Mouse (Mus musculus) myocyte (in vitro differentiated cells): ENCODE data around the gene Oaf. TPM values are rescaled to one million over a fixed set of nuclear protein-coding genes. Genes with fewer than 3 reads are reported as not detected.
A peak's percentile ranks its signal among the peaks of the same experiment; 100 is the strongest.

Source experiments
- H3K27me3 ChIP-seq: one replicate; pipeline ENCODE4 v1.6.1; 2011; ENCODE audit not compliant: control insufficient read depth, insufficient read depth, insufficient read length
- H3K36me3 ChIP-seq: one replicate; pipeline ENCODE4 v1.6.1; 2011; ENCODE audit not compliant: control insufficient read depth, insufficient read depth
- H3K4me2 ChIP-seq: one replicate; pipeline ENCODE4 v1.6.1; 2011; ENCODE audit warnings: low read depth, control low read depth
- H3K4me3 ChIP-seq: one replicate; pipeline ENCODE4 v1.5.1; 2011; ENCODE audit warnings: mild to moderate bottlenecking, control low read depth, moderate library complexity
- H3K79me2 ChIP-seq: one replicate; pipeline ENCODE4 v1.6.1; 2011; ENCODE audit not compliant: control insufficient read depth, insufficient read depth
- H3ac ChIP-seq: one replicate; pipeline ENCODE4 v1.6.1; 2011; ENCODE audit not compliant: control insufficient read depth, insufficient read length
- CEBPB ChIP-seq: IDR thresholded peaks from 2 replicates; pipeline ENCODE4 v1.6.1; 2011; ENCODE audit warnings: mild to moderate bottlenecking, moderate library complexity; ENCODE audit not compliant: poor library complexity, insufficient read depth, severe bottlenecking
- E2F4 ChIP-seq: IDR thresholded peaks from one replicate; pipeline ENCODE4 v1.6.1; 2011; ENCODE audit warnings: mild to moderate bottlenecking, control low read depth, moderate library complexity; ENCODE audit not compliant: insufficient read depth
- MAX ChIP-seq: IDR thresholded peaks from one replicate; pipeline ENCODE4 v1.6.1; 2011; ENCODE audit warnings: low read depth, mild to moderate bottlenecking, control low read depth
- MYOD1 ChIP-seq, 3 experiments: IDR thresholded peaks; one replicate each; pipeline ENCODE4 v1.6.1; 2011; ENCODE audit warnings: control low read depth in 2 of 3, low read depth in 2 of 3, mild to moderate bottlenecking in 2 of 3, moderate library complexity in 1 of 3; ENCODE audit not compliant: insufficient read length in 2 of 3, control insufficient read depth in 1 of 3
- MYOG ChIP-seq, 3 experiments: IDR thresholded peaks; one replicate each; pipeline ENCODE4 v1.6.1; 2011; ENCODE audit warnings: control low read depth in 2 of 3, low read depth in 2 of 3, mild to moderate bottlenecking in 2 of 3; ENCODE audit not compliant: insufficient read length in 2 of 3, control insufficient read depth in 1 of 3, insufficient read depth in 1 of 3
- POLR2A ChIP-seq: IDR thresholded peaks from one replicate; pipeline ENCODE4 v1.6.1; 2011; ENCODE audit warnings: low read depth, mild to moderate bottlenecking, control low read depth, moderate library complexity; ENCODE audit not compliant: insufficient read length
- POLR2AphosphoS2 ChIP-seq: IDR thresholded peaks from one replicate; pipeline ENCODE4 v1.6.1; 2011; ENCODE audit warnings: low read depth, control low read depth; ENCODE audit not compliant: insufficient read length
- REST ChIP-seq: IDR thresholded peaks from one replicate; pipeline ENCODE4 v1.6.1; 2011; ENCODE audit warnings: mild to moderate bottlenecking, control low read depth, moderate library complexity; ENCODE audit not compliant: insufficient read depth, insufficient read length
- SRF ChIP-seq: IDR thresholded peaks from one replicate; pipeline ENCODE4 v1.6.1; 2011; ENCODE audit warnings: low read depth; ENCODE audit not compliant: control insufficient read depth, insufficient read length
- TCF12 ChIP-seq: IDR thresholded peaks from one replicate; pipeline ENCODE4 v1.6.1; 2011; ENCODE audit warnings: mild to moderate bottlenecking, control low read depth; ENCODE audit not compliant: poor library complexity, insufficient read depth, severe bottlenecking
- TCF3 ChIP-seq: IDR thresholded peaks from one replicate; pipeline ENCODE4 v1.6.1; 2011; ENCODE audit warnings: low read depth, control low read depth; ENCODE audit not compliant: insufficient read length
- USF1 ChIP-seq: IDR thresholded peaks from one replicate; pipeline ENCODE4 v1.6.1; 2011; ENCODE audit warnings: low read depth, mild to moderate bottlenecking, control low read depth, moderate library complexity
- polyA plus RNA-seq: library from polyadenylated mRNA; unstranded; fragments of >200 nt; fragmentation: generic; extraction: Trizol; gene quantifications from one replicate; pipeline ENCODE4 v1.2.1, GENCODE M21; 2012; ENCODE audit warnings: missing spikeins

Oaf gene
- polyA plus RNA-seq, 1 experiment = 27.1 TPM

DNA sequence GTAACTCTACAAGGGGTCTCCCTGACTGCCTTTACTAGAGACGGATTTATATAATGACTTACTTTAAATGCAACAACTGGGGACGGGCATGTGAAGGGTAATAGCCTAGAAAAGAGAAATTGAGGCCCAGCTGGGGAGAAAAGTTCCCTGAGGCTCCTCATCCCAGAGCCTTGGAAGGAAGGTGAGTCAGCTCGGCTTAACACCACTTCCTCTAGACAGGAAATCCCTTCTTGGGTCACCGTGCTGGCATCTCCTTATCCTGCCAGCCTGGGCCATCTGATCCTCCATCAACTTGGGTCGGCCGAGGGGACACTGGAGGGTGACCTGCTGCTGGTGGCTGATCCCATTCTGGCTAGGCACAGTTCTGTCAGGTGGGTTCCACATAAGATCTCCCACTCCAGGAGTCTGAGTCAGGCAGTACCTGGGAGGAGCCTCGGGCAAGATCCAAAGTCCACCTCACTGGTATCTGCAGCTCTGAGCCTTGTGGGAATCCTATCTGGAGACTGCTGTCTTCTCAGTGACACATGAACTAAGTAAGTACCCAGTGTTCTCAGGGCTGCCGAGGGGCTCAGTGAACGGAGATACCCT lies 13.0 kb downstream of the Oaf start:
- no peak overlapping the region for H3K4me3 ChIP-seq
- no peaks in the 10 kb centered on the region for H3K27me3 ChIP-seq
- H3ac ChIP-seq = no peak overlapping the region
- H3K79me2 ChIP-seq = peaks cover 4% of the 10 kb centered on the region
- peak overlapping the region; percentile 45 for H3K4me2 ChIP-seq
- H3K36me3 ChIP-seq = no peaks in the 10 kb centered on the region
- TF ChIP-seq MAX (no peak), TCF3 (no peak), E2F4 (no peak), SRF (no peak), POLR2AphosphoS2 (no peak), CEBPB (no peak), MYOD1 (IDR thresholded peaks at IDR 0.05; ENCODE audit: control insufficient read depth in 1 of 3, insufficient read length in 2 of 3, low read depth in 2 of 3) (no peak), USF1 (no peak)

DNA sequence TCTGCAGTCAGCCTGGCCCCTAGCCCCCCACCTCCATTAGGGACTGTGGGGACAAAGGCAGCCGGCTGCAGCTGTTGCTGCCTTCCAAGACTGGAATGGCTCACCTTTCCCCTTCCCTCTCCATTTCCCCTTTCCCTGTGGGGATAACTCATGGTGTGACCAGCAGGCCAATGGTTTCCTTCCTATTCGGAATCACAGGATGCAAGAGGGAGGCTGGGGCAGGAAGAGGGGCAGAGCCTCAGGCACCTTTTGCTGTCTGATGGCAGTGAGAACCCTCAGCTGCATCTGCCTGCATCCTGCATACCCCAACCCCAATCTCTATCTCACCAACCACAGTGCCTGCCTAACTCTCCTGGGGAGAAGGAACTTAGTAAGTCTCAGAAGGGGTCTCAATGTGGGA lies 14.2 kb downstream of the Oaf start:
- H3K36me3 ChIP-seq = no peaks in the 10 kb centered on the region
- TF ChIP-seq MYOD1 (IDR thresholded peaks at IDR 0.05; ENCODE audit: control insufficient read depth in 1 of 3, insufficient read length in 2 of 3, low read depth in 2 of 3) (no peak), E2F4 (no peak), CEBPB (no peak), REST (no peak), POLR2A (no peak), USF1 (no peak), MAX (no peak), TCF12 (no peak), SRF (no peak), POLR2AphosphoS2 (no peak), TCF3 (no peak), MYOG (IDR thresholded peaks at IDR 0.05; ENCODE audit: control insufficient read depth in 1 of 3, insufficient read depth in 1 of 3, insufficient read length in 2 of 3, low read depth in 2 of 3) (no peak)
- H3K27me3 ChIP-seq = no peaks in the 10 kb centered on the region
- peaks cover 4% of the 10 kb centered on the region for H3K79me2 ChIP-seq
- H3ac ChIP-seq = no peak overlapping the region
- H3K4me2 ChIP-seq = no peak overlapping the region
- H3K4me3 ChIP-seq = no peak overlapping the region

DNA sequence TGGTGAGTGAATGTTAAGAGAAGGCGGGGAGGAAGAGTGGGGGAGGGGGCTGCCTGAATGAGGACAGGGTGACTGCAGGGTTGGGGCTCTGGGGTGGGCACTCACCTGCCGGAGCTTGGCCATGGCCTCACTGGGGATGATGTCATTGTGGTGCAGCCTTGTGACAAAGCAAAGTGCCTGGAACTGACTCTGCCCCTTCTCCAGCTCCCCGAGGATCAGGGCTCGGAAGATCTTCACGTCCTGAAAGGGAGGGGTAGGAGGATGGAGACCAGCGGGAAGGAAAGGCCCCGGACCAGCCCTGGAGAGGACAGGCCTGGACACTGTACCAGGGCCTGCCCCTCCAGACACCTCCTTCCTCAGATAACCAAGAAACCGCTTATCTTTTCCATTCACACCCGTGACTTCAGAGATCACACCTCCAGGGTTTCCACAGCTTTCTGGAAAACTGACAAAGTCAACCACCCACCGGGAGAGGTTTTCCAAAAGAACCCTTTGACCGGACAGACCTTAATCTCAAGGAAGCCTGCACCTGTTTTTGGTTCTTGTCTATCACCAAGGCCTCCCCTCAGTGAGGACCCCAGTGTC lies 14.8 kb downstream of the Oaf start:
- no peak overlapping the region for H3K4me2 ChIP-seq
- no peaks in the 10 kb centered on the region for H3K36me3 ChIP-seq
- H3ac ChIP-seq = no peak overlapping the region
- TF ChIP-seq E2F4 (no peak), MYOD1 (IDR thresholded peaks at IDR 0.05; ENCODE audit: control insufficient read depth in 1 of 3, insufficient read length in 2 of 3, low read depth in 2 of 3) (no peak), TCF3 (no peak), SRF (no peak), TCF12 (no peak)
- no peak overlapping the region for H3K4me3 ChIP-seq
- H3K79me2 ChIP-seq = peaks cover 4% of the 10 kb centered on the region
- H3K27me3 ChIP-seq = no peaks in the 10 kb centered on the region

DNA sequence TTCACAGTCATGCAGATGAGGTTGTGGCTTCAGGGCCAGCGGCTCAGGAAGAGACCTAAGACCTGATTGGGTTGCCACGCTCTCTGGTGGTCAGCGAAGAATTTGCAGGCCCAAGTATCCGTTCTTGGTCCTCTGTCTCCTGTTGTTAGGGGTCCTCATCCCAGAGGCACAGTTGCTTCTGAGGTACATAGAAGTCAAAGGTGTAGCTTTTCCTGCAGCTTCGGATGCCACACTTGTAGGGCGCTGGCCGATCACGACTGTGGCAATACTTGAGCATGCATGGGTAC lies 17.3 kb downstream of the Oaf start:
- H3K4me2 ChIP-seq = no peak overlapping the region
- TF ChIP-seq REST (no peak), MAX (no peak), CEBPB (no peak), TCF3 (no peak), TCF12 (no peak), E2F4 (no peak), USF1 (no peak), MYOG (IDR thresholded peaks at IDR 0.05; ENCODE audit: control insufficient read depth in 1 of 3, insufficient read depth in 1 of 3, insufficient read length in 2 of 3, low read depth in 2 of 3) (no peak), POLR2AphosphoS2 (no peak), SRF (no peak), POLR2A (no peak), MYOD1 (IDR thresholded peaks at IDR 0.05; ENCODE audit: control insufficient read depth in 1 of 3, insufficient read length in 2 of 3, low read depth in 2 of 3) (no peak)
- no peaks in the 10 kb centered on the region for H3K36me3 ChIP-seq
- no peaks in the 10 kb centered on the region for H3K27me3 ChIP-seq
- no peak overlapping the region for H3K4me3 ChIP-seq
- H3K79me2 ChIP-seq = peaks cover 4% of the 10 kb centered on the region
- no peak overlapping the region for H3ac ChIP-seq
